Comparison of ENCODE assay signal across 25 mouse cellular contexts in genomic region chr2:70657083-70657482, GRCm38 (mm10). TPM values are rescaled to one million over a fixed set of nuclear protein-coding genes. Genes with fewer than 3 reads are reported as not detected.
A peak's percentile ranks its signal among the peaks of the same experiment; 100 is the strongest.
DNase-seq lines count a peak whose midpoint lies in the region; ATAC-seq and TF ChIP-seq lines count a peak whose summit lies in the region.
"Had no signal": no experiment of that assay in that cellular context is flagged by ENCODE, and none has a peak within 500 bp of the region (broad histone marks: within the 10 kb centered on the region; RNA-seq: fewer than 3 reads in every experiment).

No protein-coding gene starts in this region.

- peak overlapping the region; percentile 13 for H3K4me2 ChIP-seq in forebrain, embryonic 16.5 days (ENCODE audit: low read length)
- H3K4me2 ChIP-seq in forebrain, embryonic 11.5 days (ENCODE audit: low read depth, low read length, severe bottlenecking) = no peak overlapping the region
- H3K4me2 ChIP-seq in intestine, postnatal 0 days (replicated peaks; ENCODE audit: low read depth) = peak overlapping the region; percentile 45
- H3K4me2 ChIP-seq in kidney, embryonic 15.5 days = no peak overlapping the region
- H3K4me2 ChIP-seq: embryonic facial prominence, embryonic 12.5 days; heart, embryonic 12.5 days; hindbrain, embryonic 14.5 days had no signal

- no peak for TF ChIP-seq POLR2A in small intestine, adult 2 months (IDR thresholded peaks at IDR 0.05; ENCODE audit: low read depth, low read length)

- no peaks in the 10 kb centered on the region for H3K9me3 ChIP-seq in forebrain, embryonic 16.5 days (ENCODE audit: control insufficient read depth, low read length)
- no peaks in the 10 kb centered on the region for H3K9me3 ChIP-seq in forebrain, embryonic 11.5 days (ENCODE audit: control insufficient read depth, low read length)
- no peaks in the 10 kb centered on the region for H3K9me3 ChIP-seq in intestine, postnatal 0 days (ENCODE audit: control insufficient read depth)
- H3K9me3 ChIP-seq in kidney, embryonic 15.5 days (replicated peaks) = no peaks in the 10 kb centered on the region
- H3K9me3 ChIP-seq: embryonic facial prominence, embryonic 12.5 days; heart, embryonic 12.5 days; hindbrain, embryonic 10.5 days had no signal

- no peaks in the 10 kb centered on the region for H3K36me3 ChIP-seq in forebrain, embryonic 16.5 days (ENCODE audit: control insufficient read depth, insufficient read depth)
- no peaks in the 10 kb centered on the region for H3K36me3 ChIP-seq in forebrain, embryonic 11.5 days (ENCODE audit: control insufficient read depth, insufficient read depth, low read length)
- H3K36me3 ChIP-seq in intestine, postnatal 0 days (ENCODE audit: control insufficient read depth, insufficient read depth) = no peaks in the 10 kb centered on the region
- H3K36me3 ChIP-seq in small intestine, adult 2 months (ENCODE audit: control insufficient read depth, insufficient read depth, low read length) = no peaks in the 10 kb centered on the region
- H3K36me3 ChIP-seq in kidney, embryonic 15.5 days = no peaks in the 10 kb centered on the region
- H3K36me3 ChIP-seq: embryonic facial prominence, embryonic 12.5 days; heart, embryonic 12.5 days; hindbrain, embryonic 10.5 days had no signal

- peaks cover 16% of the 10 kb centered on the region for H3K4me1 ChIP-seq in forebrain, embryonic 16.5 days (replicated peaks; ENCODE audit: control insufficient read depth, insufficient read depth, low read length)
- H3K4me1 ChIP-seq in forebrain, embryonic 11.5 days (replicated peaks; ENCODE audit: control insufficient read depth, insufficient read depth, low read length) = no peaks in the 10 kb centered on the region
- H3K4me1 ChIP-seq in intestine, postnatal 0 days (replicated peaks; ENCODE audit: control insufficient read depth, insufficient read depth, low read length) = 0 out of 2 replicates have a peak, but pooled peaks cover 3% of the 10 kb centered on the region
- peaks cover 15% of the 10 kb centered on the region; the same call in 1 of the 2 replicates for H3K4me1 ChIP-seq in small intestine, adult 2 months (ENCODE audit: control insufficient read depth, insufficient read depth, insufficient read length, low read length)
- 0 out of 2 replicates have a peak, but pooled peaks cover 4% of the 10 kb centered on the region for H3K4me1 ChIP-seq in kidney, embryonic 15.5 days
- H3K4me1 ChIP-seq: embryonic facial prominence, embryonic 12.5 days had no signal

- no peaks in the 10 kb centered on the region for H3K27me3 ChIP-seq in forebrain, embryonic 16.5 days (replicated peaks; ENCODE audit: control insufficient read depth, insufficient read depth, low read length)
- no peaks in the 10 kb centered on the region for H3K27me3 ChIP-seq in forebrain, embryonic 11.5 days (ENCODE audit: control insufficient read depth, insufficient read depth, low read length)
- no peaks in the 10 kb centered on the region for H3K27me3 ChIP-seq in intestine, postnatal 0 days (replicated peaks; ENCODE audit: control insufficient read depth, insufficient read depth, low read length)
- no peaks in the 10 kb centered on the region for H3K27me3 ChIP-seq in small intestine, adult 2 months (ENCODE audit: control insufficient read depth, insufficient read depth, low read length)
- H3K27me3 ChIP-seq in kidney, embryonic 15.5 days = no peaks in the 10 kb centered on the region
- H3K27me3 ChIP-seq: CH12.LX; embryonic facial prominence, embryonic 12.5 days; Patski had no signal

- no peak for TF ChIP-seq CTCF in layer of hippocampus, adult 2 months (conservative IDR thresholded peaks at IDR 0.05)
- no peak for TF ChIP-seq CTCF in intestine, postnatal 0 days (IDR thresholded peaks at IDR 0.05; ENCODE audit: low read depth)
- no peak for TF ChIP-seq CTCF in small intestine, adult 2 months (IDR thresholded peaks at IDR 0.05; ENCODE audit: extremely low read depth, insufficient read length, insufficient replicate concordance, low read depth, low read length)

- DNase-seq in forebrain, embryonic 11.5 days (ENCODE audit: low spot score) = no peak
- peak; percentile 19 to 46 for DNase-seq in layer of hippocampus, adult 2 months (ENCODE audit: low spot score in 2 of 2)
- DNase-seq in layer of hippocampus, postnatal 25 days (ENCODE audit: extremely low spot score in 1 of 2, low spot score in 1 of 2) = no peak
- no peak for DNase-seq in lung, postnatal 14 days
- DNase-seq: adrenal gland, adult 2 months; adrenal gland, postnatal 25 days; cerebellum, adult 11 months; cerebellum, adult 9-10 months; cerebellum, postnatal 25 days; heart, adult 2 months; kidney, adult 11 months had no signal

- 57% methylated on average over 7 of the region's 7 CpGs for WGBS in forebrain, embryonic 16.5 days
- WGBS in forebrain, embryonic 11.5 days = 76% methylated on average over 7 of the region's 7 CpGs
- WGBS in intestine, postnatal 0 days = 39% methylated on average over 7 of the region's 7 CpGs
- 30% methylated on average over 7 of the region's 7 CpGs for WGBS in small intestine, adult 2 months
- 66% methylated on average over 7 of the region's 7 CpGs for WGBS in kidney, embryonic 15.5 days

- H3K9ac ChIP-seq in forebrain, embryonic 16.5 days (replicated peaks; ENCODE audit: low read depth, low read length) = no peak overlapping the region
- H3K9ac ChIP-seq in forebrain, embryonic 11.5 days (ENCODE audit: low read length) = no peak overlapping the region
- H3K9ac ChIP-seq in intestine, postnatal 0 days (ENCODE audit: low read depth, low read length) = no peak overlapping the region
- H3K9ac ChIP-seq in kidney, embryonic 15.5 days = no peak overlapping the region
- H3K9ac ChIP-seq: embryonic facial prominence, embryonic 12.5 days; heart, embryonic 12.5 days; hindbrain, embryonic 14.5 days had no signal

- H3K4me3 ChIP-seq in forebrain, embryonic 16.5 days (replicated peaks; ENCODE audit: low read length) = no peak overlapping the region
- H3K4me3 ChIP-seq in forebrain, embryonic 11.5 days (ENCODE audit: low read depth, low read length) = no peak overlapping the region
- H3K4me3 ChIP-seq in layer of hippocampus, adult 2 months = no peak overlapping the region
- no peak overlapping the region for H3K4me3 ChIP-seq in intestine, postnatal 0 days (ENCODE audit: low read depth, low read length)
- H3K4me3 ChIP-seq in small intestine, adult 2 months (ENCODE audit: low read depth, low read length) = no peak overlapping the region
- no peak overlapping the region for H3K4me3 ChIP-seq in kidney, embryonic 15.5 days (replicated peaks)
- H3K4me3 ChIP-seq: embryonic facial prominence, embryonic 12.5 days; heart, adult 2 months; heart, embryonic 12.5 days; hindbrain, embryonic 10.5 days had no signal

- ATAC-seq in forebrain, embryonic 16.5 days = no peak
- ATAC-seq in forebrain, embryonic 11.5 days (replicated peaks; ENCODE audit: low FRiP score) = no peak
- ATAC-seq in intestine, postnatal 0 days = peak; percentile 39
- no peak for ATAC-seq in kidney, embryonic 15.5 days (replicated peaks; ENCODE audit: low FRiP score)
- ATAC-seq: activated CD4-positive, CD25-positive, alpha-beta regulatory T cell, adult 4 months; Patski had no signal

- peak overlapping the region; percentile 71 for H3K27ac ChIP-seq in forebrain, embryonic 16.5 days (ENCODE audit: low read length)
- no peak overlapping the region for H3K27ac ChIP-seq in forebrain, embryonic 11.5 days (ENCODE audit: low read depth, low read length)
- H3K27ac ChIP-seq in layer of hippocampus, adult 2 months = peak overlapping the region; percentile 93
- H3K27ac ChIP-seq in intestine, postnatal 0 days (ENCODE audit: low read depth, low read length) = peak overlapping the region; percentile 57; the same call in 1 of the 2 replicates
- H3K27ac ChIP-seq in small intestine, adult 2 months (ENCODE audit: insufficient read depth, low read depth, low read length) = peak overlapping the region; percentile 45
- H3K27ac ChIP-seq in kidney, embryonic 15.5 days = no peak overlapping the region
- H3K27ac ChIP-seq: embryonic facial prominence, embryonic 12.5 days; heart, adult 2 months; hindbrain, embryonic 10.5 days; hindbrain, embryonic 14.5 days had no signal

RNA-seq across cellular contexts. Expression of gene Gorasp2, which starts 4.3 kb away (rescaled TPM):
- 134 and 136 TPM in 2 replicates for polyA plus RNA-seq in forebrain, embryonic 16.5 days (2015; fragmentation: Nextera tagmentation; extraction: Ambion mirVana)
- 150 and 164 TPM in 2 replicates for polyA plus RNA-seq in forebrain, embryonic 11.5 days (2014; fragmentation: Nextera tagmentation; extraction: Ambion mirVana)
- total RNA-seq in layer of hippocampus, adult 2 months (2021) = 100 to 1,000 TPM; 105 to 108 TPM
- total RNA-seq in layer of hippocampus, postnatal 25 days (2021) = 100 to 1,000 TPM; 108 to 113 TPM
- 145 and 153 TPM in 2 replicates for polyA plus RNA-seq in intestine, postnatal 0 days (2015; fragmentation: Nextera tagmentation; extraction: Ambion mirVana)
- 76.8 and 114 TPM in 2 replicates for polyA plus RNA-seq in small intestine, adult 2 months (2012; rRNA removed)
- polyA plus RNA-seq in kidney, embryonic 15.5 days (2015; fragmentation: Nextera tagmentation; extraction: Ambion mirVana) = 171 and 175 TPM in 2 replicates

RNA-seq across cellular contexts. Expression of gene Gm26558, which starts 4.8 kb away (rescaled TPM):
- 2.2 and 3.8 TPM in 2 replicates for polyA plus RNA-seq in forebrain, embryonic 16.5 days (2015; fragmentation: Nextera tagmentation; extraction: Ambion mirVana)
- polyA plus RNA-seq in forebrain, embryonic 11.5 days (2014; fragmentation: Nextera tagmentation; extraction: Ambion mirVana) = 4.2 and 4.8 TPM in 2 replicates
- total RNA-seq in layer of hippocampus, adult 2 months (2021) = not detected
- under 1 TPM; 0.42 to 0.59 TPM for total RNA-seq in layer of hippocampus, postnatal 25 days (2021)
- 2.8 and 3.1 TPM in 2 replicates for polyA plus RNA-seq in intestine, postnatal 0 days (2015; fragmentation: Nextera tagmentation; extraction: Ambion mirVana)
- 0.36 and 0.58 TPM in 2 replicates for polyA plus RNA-seq in small intestine, adult 2 months (2012; rRNA removed)
- polyA plus RNA-seq in kidney, embryonic 15.5 days (2015; fragmentation: Nextera tagmentation; extraction: Ambion mirVana) = 3.6 and 4.8 TPM in 2 replicates
- total RNA-seq: adrenal gland, adult 2 months; gastrocnemius, adult 8-10 months; gastrocnemius, postnatal 4 days; heart, adult 2 months; heart, postnatal 25 days had no signal
- polyA plus RNA-seq: activated CD4-positive, CD25-positive, alpha-beta regulatory T cell, adult 4 months; heart, adult 2 months had no signal

Comparison
In these comparisons a context has a peak if more than half of its experiments do, and no peak if none do; other contexts are left out.
1. H3K27ac ChIP-seq: peak in forebrain, embryonic 16.5 days (single experiment), layer of hippocampus, adult 2 months (single experiment), intestine, postnatal 0 days (single experiment) and small intestine, adult 2 months (single experiment); none in forebrain, embryonic 11.5 days (single experiment) and kidney, embryonic 15.5 days (single experiment).
2. H3K4me2 ChIP-seq: peak in forebrain, embryonic 16.5 days (single experiment) and intestine, postnatal 0 days (single experiment); none in forebrain, embryonic 11.5 days (single experiment) and kidney, embryonic 15.5 days (single experiment).
3. DNase-seq: peak in layer of hippocampus, adult 2 months (2 of 2); none in forebrain, embryonic 11.5 days (single experiment), layer of hippocampus, postnatal 25 days (0 of 2) and lung, postnatal 14 days (single experiment).